Mouse (Mus musculus): Measurements from ENCODE around the gene H60b. TPM values are rescaled to one million over a fixed set of nuclear protein-coding genes. Genes with fewer than 3 reads are reported as not detected.

H60b gene
- polyA plus RNA-seq, 1 experiment from 2014 or later = 0.76 TPM

- ATAC-seq (ENCODE audit: low FRiP score, low TSS enrichment) (no peak), DNase-seq (no peak)
- Histone ChIP-seq H3K4me3 (replicated peaks; ENCODE audit: low read depth, low read length) (no peak overlapping the region), H3K36me3 (ENCODE audit: control insufficient read depth, insufficient read depth, low read length) (no peaks in the 10 kb centered on the region), H3K4me2 (ENCODE audit: low read length) (no peak overlapping the region), H3K9me3 (ENCODE audit: control insufficient read depth, low read length) (no peaks in the 10 kb centered on the region), H3K9ac (replicated peaks; ENCODE audit: low read length) (no peak overlapping the region), H3K4me1 (ENCODE audit: control insufficient read depth, insufficient read depth, low read length) (no peaks in the 10 kb centered on the region), H3K27ac (replicated peaks; ENCODE audit: low read depth, low read length) (no peak overlapping the region), H3K27me3 (ENCODE audit: control insufficient read depth, insufficient read depth, low read length) (no peaks in the 10 kb centered on the region)
- 88% methylated on average over 5 of the region's 5 CpGs for WGBS
These were observed 138.8 kb downstream of the H60b start for GRCm38 (mm10) chr10:22297033-22297762.

- Histone ChIP-seq H3K9me3 (ENCODE audit: control insufficient read depth, low read length) (no peaks in the 10 kb centered on the region), H3K27me3 (ENCODE audit: control insufficient read depth, insufficient read depth, low read length) (no peaks in the 10 kb centered on the region), H3K4me3 (replicated peaks; ENCODE audit: low read depth, low read length) (no peak overlapping the region), H3K4me1 (ENCODE audit: control insufficient read depth, insufficient read depth, low read length) (no peaks in the 10 kb centered on the region), H3K9ac (replicated peaks; ENCODE audit: low read length) (no peak overlapping the region), H3K27ac (replicated peaks; ENCODE audit: low read depth, low read length) (no peak overlapping the region), H3K36me3 (ENCODE audit: control insufficient read depth, insufficient read depth, low read length) (no peaks in the 10 kb centered on the region), H3K4me2 (ENCODE audit: low read length) (no peak overlapping the region)
- DNase-seq = no peak
- WGBS = 69% methylated on average over 8 of the region's 8 CpGs
- no peak for ATAC-seq (ENCODE audit: low FRiP score, low TSS enrichment)
These were observed 139.5 kb downstream of the H60b start for GRCm38 (mm10) chr10:22297766-22298461.

- Histone ChIP-seq H3K9ac (replicated peaks; ENCODE audit: low read length) (no peak overlapping the region), H3K36me3 (ENCODE audit: control insufficient read depth, insufficient read depth, low read length) (no peaks in the 10 kb centered on the region)
These were observed 140.9 kb downstream of the H60b start for GRCm38 (mm10) chr10:22299324-22299723.

GRCm38 (mm10) chr10:22301641-22302040, 143.3 kb downstream of the H60b start:
- Histone ChIP-seq H3K4me2 (ENCODE audit: low read length) (no peak overlapping the region), H3K27me3 (ENCODE audit: control insufficient read depth, insufficient read depth, low read length) (no peaks in the 10 kb centered on the region), H3K9ac (replicated peaks; ENCODE audit: low read length) (no peak overlapping the region), H3K9me3 (ENCODE audit: control insufficient read depth, low read length) (no peaks in the 10 kb centered on the region), H3K4me3 (replicated peaks; ENCODE audit: low read depth, low read length) (no peak overlapping the region), H3K36me3 (ENCODE audit: control insufficient read depth, insufficient read depth, low read length) (no peaks in the 10 kb centered on the region), H3K27ac (replicated peaks; ENCODE audit: low read depth, low read length) (no peak overlapping the region), H3K4me1 (ENCODE audit: control insufficient read depth, insufficient read depth, low read length) (no peaks in the 10 kb centered on the region)
- no peak for ATAC-seq (ENCODE audit: low FRiP score, low TSS enrichment)
- 88% methylated on average over 1 of the region's 1 CpGs for WGBS
- no peak for DNase-seq

More at GRCm38 (mm10) chr10:22299324-22299723, 140.9 kb downstream of the H60b start:
- H3K9me3 ChIP-seq (ENCODE audit: control insufficient read depth, low read length) = no peaks in the 10 kb centered on the region
- ATAC-seq (ENCODE audit: low FRiP score, low TSS enrichment) = no peak
- no peaks in the 10 kb centered on the region for H3K4me1 ChIP-seq (ENCODE audit: control insufficient read depth, insufficient read depth, low read length)
- H3K4me3 ChIP-seq (replicated peaks; ENCODE audit: low read depth, low read length) = no peak overlapping the region
- no peak for DNase-seq
- WGBS = 87% methylated on average over 2 of the region's 2 CpGs
- no peak overlapping the region for H3K4me2 ChIP-seq (ENCODE audit: low read length)
- H3K27me3 ChIP-seq (ENCODE audit: control insufficient read depth, insufficient read depth, low read length) = no peaks in the 10 kb centered on the region
- H3K27ac ChIP-seq (replicated peaks; ENCODE audit: low read depth, low read length) = no peak overlapping the region

GRCm38 (mm10) chr10:22302344-22303057, 144.1 kb downstream of the H60b start:
- no peak for ATAC-seq (ENCODE audit: low FRiP score, low TSS enrichment)

GRCm38 (mm10) chr10:22303736-22304135, 145.3 kb downstream of the H60b start:
- WGBS = 88% methylated on average over 6 of the region's 6 CpGs
- no peak overlapping the region for H3K4me3 ChIP-seq (replicated peaks; ENCODE audit: low read depth, low read length)
- H3K36me3 ChIP-seq (ENCODE audit: control insufficient read depth, insufficient read depth, low read length) = no peaks in the 10 kb centered on the region
- ATAC-seq (ENCODE audit: low FRiP score, low TSS enrichment) (no peak), DNase-seq (no peak)
- H3K4me2 ChIP-seq (ENCODE audit: low read length) = no peak overlapping the region
- H3K4me1 ChIP-seq (ENCODE audit: control insufficient read depth, insufficient read depth, low read length) = no peaks in the 10 kb centered on the region
- H3K9ac ChIP-seq (replicated peaks; ENCODE audit: low read length) = no peak overlapping the region
- H3K27me3 ChIP-seq (ENCODE audit: control insufficient read depth, insufficient read depth, low read length) = no peaks in the 10 kb centered on the region
- no peak overlapping the region for H3K27ac ChIP-seq (replicated peaks; ENCODE audit: low read depth, low read length)
- H3K9me3 ChIP-seq (ENCODE audit: control insufficient read depth, low read length) = no peaks in the 10 kb centered on the region

More at GRCm38 (mm10) chr10:22302344-22303057, 144.1 kb downstream of the H60b start:
- H3K27ac ChIP-seq (replicated peaks; ENCODE audit: low read depth, low read length) = no peak overlapping the region
- H3K9me3 ChIP-seq (ENCODE audit: control insufficient read depth, low read length) = no peaks in the 10 kb centered on the region
- H3K4me3 ChIP-seq (replicated peaks; ENCODE audit: low read depth, low read length) = no peak overlapping the region
- no peak for DNase-seq
- no peaks in the 10 kb centered on the region for H3K27me3 ChIP-seq (ENCODE audit: control insufficient read depth, insufficient read depth, low read length)
- 87% methylated on average over 5 of the region's 5 CpGs for WGBS
- H3K4me1 ChIP-seq (ENCODE audit: control insufficient read depth, insufficient read depth, low read length) = no peaks in the 10 kb centered on the region
- no peak overlapping the region for H3K4me2 ChIP-seq (ENCODE audit: low read length)
- H3K9ac ChIP-seq (replicated peaks; ENCODE audit: low read length) = no peak overlapping the region
- H3K36me3 ChIP-seq (ENCODE audit: control insufficient read depth, insufficient read depth, low read length) = no peaks in the 10 kb centered on the region

GRCm38 (mm10) chr10:22305801-22306200, 147.4 kb downstream of the H60b start:
- Histone ChIP-seq H3K27me3 (ENCODE audit: control insufficient read depth, insufficient read depth, low read length) (no peaks in the 10 kb centered on the region), H3K4me3 (replicated peaks; ENCODE audit: low read depth, low read length) (no peak overlapping the region), H3K9ac (replicated peaks; ENCODE audit: low read length) (no peak overlapping the region), H3K4me1 (ENCODE audit: control insufficient read depth, insufficient read depth, low read length) (no peaks in the 10 kb centered on the region), H3K4me2 (ENCODE audit: low read length) (no peak overlapping the region), H3K9me3 (ENCODE audit: control insufficient read depth, low read length) (no peaks in the 10 kb centered on the region), H3K27ac (replicated peaks; ENCODE audit: low read depth, low read length) (no peak overlapping the region), H3K36me3 (ENCODE audit: control insufficient read depth, insufficient read depth, low read length) (no peaks in the 10 kb centered on the region)
- DNase-seq (no peak), ATAC-seq (ENCODE audit: low FRiP score, low TSS enrichment) (no peak)
- WGBS = 87% methylated on average over 4 of the region's 4 CpGs

- 66% methylated on average over 4 of the region's 4 CpGs for WGBS
- no peak overlapping the region for H3K27ac ChIP-seq (replicated peaks; ENCODE audit: low read depth, low read length)
- no peak for DNase-seq
- no peak; the same call in 1 of the 2 replicates for ATAC-seq (ENCODE audit: low FRiP score, low TSS enrichment)
- no peaks in the 10 kb centered on the region for H3K9me3 ChIP-seq (ENCODE audit: control insufficient read depth, low read length)
- H3K4me2 ChIP-seq (ENCODE audit: low read length) = no peak overlapping the region
- H3K27me3 ChIP-seq (ENCODE audit: control insufficient read depth, insufficient read depth, low read length) = no peaks in the 10 kb centered on the region
- H3K36me3 ChIP-seq (ENCODE audit: control insufficient read depth, insufficient read depth, low read length) = no peaks in the 10 kb centered on the region
- no peaks in the 10 kb centered on the region for H3K4me1 ChIP-seq (ENCODE audit: control insufficient read depth, insufficient read depth, low read length)
- H3K9ac ChIP-seq (replicated peaks; ENCODE audit: low read length) = no peak overlapping the region
- H3K4me3 ChIP-seq (replicated peaks; ENCODE audit: low read depth, low read length) = no peak overlapping the region
These were observed 148.1 kb downstream of the H60b start for GRCm38 (mm10) chr10:22306452-22306851.

Data from midbrain, embryonic 14.5 days (tissue).